Mouse (Mus musculus) urinary bladder, postnatal 14 days (tissue): ENCODE data around the gene St3gal2.
"Not testable (repeated sequence)": the region's sequence is repeated elsewhere in the genome, so short reads cannot be mapped to it uniquely, and the experiment has no call there.

Source experiments
- DNase-seq: peaks from one replicate; pipeline ENCODE4 v3.0.0; 2021; ENCODE audit warnings: low spot score

St3gal2 gene

DNA sequence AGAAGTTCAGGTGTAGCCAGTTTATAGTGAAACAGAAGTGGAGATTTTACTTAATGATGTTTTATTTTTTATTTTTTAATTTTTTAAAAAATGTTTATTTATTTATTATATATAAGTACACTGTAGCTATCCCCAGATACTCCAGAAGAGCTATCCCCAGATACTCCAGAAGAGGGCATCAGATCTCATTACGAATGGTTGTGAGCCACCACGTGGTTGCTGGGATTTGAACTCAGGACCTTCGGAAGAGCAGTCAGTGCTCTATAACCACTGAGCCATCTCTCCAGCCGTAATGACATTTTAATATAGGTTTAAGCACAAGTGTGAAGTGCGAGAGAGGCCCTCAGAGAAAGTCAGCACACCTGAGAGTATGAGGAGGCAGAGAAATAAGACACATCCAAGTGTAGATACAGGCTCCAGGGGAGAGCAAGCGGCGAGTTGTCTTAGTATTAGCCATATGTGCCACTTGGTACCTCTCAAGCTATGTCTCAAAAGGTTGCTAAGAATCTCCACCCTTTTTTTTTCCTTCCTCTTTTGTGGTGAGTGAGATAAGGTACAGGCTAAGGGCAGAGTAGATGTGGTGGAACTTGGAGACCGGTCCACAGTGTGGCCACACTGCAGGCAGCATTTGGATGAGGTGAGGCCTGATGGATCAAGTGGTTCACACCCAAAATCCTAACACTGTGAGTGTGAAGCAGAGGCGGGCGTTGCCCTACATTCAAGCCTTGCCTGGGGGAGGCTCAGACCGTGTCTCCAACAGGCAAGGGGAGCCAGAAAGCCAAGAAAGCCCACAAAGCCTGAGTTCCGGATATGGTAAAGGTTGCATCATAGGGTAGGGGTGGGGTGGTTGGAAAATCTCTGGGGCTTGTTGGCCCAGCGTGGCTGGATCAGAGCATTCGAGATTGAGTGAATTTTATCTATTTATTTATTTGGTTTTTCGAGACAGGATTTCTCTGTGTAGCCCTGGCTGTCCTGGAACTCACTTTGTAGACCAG, 7.8 kb upstream of the St3gal2 start:
- DNase-seq, result no peak

DNA sequence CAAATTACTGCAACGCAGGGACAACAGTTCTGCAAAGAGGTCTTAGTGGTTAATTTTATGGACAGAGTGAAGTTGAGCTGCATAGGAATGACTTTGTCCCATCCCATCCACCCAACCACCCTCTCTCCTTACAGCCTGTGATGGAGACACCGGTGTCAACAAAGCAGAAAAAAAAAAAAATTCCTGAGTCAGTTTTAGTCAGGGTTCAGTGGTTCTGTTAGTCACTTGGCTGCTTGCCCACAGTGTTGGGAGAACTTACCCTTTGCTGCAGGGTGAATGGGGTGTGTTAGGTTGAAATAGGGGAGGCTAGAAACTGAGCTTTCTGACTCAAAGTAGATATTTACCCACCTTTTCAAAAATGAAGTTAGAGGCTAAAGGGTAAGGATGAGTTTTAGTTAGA, 2.3 kb upstream of the St3gal2 start:
- DNase-seq, result peak; percentile 76

- no peak for DNase-seq
Observed at GRCm38 (mm10) chr8:110918027-110918426, 1.7 kb upstream of the St3gal2 start.

GRCm38 (mm10) chr8:110918460-110918859, 1.3 kb upstream of the St3gal2 start:
- DNase-seq, result no peak

DNA sequence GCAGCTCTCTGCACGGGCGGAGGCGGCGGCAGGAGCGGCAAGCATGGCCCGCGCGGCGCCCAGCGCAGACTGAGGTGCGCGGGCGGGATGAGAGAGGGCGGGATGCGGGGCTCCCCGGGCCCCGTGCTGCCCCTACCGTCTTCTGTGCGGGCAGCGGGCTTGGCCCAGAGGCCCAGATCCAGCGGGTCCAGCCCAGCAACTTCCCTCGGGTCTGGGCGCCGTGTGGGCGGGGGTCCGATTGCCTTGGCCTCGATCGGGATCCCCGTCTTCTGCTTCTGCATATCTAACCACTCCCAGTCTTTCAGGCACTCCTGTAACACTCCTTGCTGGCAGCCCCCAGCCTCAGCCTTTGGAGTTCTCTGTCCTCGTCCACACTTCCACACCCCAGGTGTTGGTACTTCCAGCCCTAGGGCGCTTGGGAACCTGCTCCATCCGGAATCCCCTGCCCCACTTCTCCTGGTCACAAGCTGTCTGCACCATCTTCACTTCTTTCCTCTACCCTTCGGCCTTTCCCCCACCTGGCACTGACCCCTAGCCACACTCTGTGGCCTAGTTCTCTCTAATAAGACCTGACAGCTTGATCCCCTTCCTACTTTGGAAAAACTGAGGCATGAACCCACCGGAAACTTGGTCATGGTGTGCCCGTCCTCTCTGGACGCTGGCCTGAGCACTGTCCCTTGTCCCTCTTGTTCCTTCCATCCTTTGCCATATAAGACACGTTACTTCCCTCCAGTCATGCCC, 480 bp downstream of the St3gal2 start:
- DNase-seq, result peak; percentile 29

GRCm38 (mm10) chr8:110920773-110921277, 1.1 kb downstream of the St3gal2 start:
- DNase-seq, result no peak

DNA sequence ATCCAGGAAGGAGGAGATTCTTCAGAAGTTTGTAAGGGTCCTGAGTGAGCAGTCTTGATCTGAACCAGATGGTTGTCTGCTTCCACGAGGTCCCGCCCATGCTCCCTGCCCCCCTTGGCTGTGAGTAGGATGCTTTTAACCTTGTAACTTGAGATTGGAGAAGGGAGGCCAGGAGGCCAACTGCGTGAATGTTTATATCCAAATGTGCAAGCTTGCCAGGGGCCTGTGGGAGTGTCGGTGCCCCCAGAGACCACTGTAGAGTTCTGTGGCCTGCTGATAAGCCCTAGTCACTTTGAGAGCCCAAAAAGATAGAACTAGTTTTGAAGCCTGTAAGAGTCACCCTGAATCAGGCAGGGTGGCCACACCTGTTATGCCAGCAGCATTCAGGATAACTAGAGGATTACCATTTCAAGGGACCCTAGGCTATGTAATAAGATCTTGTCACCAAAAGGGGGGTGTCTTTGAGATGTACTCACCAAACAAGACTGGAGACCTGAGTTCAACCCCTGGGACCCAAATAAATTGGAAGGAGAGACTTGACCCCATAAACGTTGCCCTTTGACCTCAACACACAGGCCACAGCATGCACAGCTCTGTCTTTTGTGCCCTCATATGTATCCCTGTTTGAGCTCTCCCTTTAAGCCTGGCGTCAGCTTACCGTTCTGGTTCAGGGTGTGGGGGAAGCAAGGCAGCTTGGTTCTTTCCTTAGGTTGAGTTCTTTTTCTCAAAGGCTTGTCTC, 1.9 kb downstream of the St3gal2 start:
- DNase-seq, result peak; percentile 51

DNA sequence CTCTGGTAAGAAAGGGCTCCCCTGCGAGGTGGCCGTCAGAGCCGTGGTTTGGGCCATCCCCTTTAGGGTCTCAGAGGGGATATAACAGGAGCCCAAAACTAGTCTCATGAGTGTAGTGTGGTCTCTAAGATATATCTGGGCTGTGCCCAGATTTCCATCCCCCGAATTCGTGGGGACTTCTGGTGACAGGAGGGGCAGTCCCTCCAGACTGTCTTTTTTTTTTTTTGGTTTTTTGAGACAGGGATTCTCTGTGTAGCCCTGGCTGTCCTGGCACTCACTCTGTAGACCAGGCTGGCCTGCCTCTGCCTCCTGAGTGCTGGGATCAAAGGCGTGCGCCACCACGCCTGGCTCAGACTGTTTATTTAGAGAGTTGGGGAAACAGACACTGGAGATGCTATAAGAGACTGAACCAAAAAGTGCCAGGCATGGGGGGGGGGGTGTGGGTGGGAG, 6.0 kb downstream of the St3gal2 start:
- no peak for DNase-seq

DNA sequence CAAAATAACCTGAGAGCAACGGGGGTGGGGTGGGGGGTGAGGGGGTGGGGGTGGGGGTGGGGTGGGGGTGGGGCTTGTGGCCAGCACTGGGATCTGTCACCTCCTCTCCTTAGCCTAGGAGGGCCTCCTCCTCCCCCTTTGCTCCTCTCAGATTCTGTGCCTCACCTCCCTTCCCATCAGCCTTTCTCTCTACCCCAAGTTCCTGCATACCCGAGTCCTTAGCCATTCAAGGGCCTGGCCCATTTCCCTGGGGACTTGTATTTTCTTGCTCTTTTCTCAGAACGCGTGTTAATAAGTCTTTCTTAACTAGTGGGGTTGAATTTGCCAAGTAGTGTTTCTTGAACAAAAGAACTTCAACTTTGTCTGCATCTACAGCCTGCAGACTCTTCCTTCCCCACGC, 7.0 kb downstream of the St3gal2 start:
- DNase-seq, result no peak

- DNase-seq, result no peak
Observed at GRCm38 (mm10) chr8:110928435-110928834, 8.7 kb downstream of the St3gal2 start.

DNA sequence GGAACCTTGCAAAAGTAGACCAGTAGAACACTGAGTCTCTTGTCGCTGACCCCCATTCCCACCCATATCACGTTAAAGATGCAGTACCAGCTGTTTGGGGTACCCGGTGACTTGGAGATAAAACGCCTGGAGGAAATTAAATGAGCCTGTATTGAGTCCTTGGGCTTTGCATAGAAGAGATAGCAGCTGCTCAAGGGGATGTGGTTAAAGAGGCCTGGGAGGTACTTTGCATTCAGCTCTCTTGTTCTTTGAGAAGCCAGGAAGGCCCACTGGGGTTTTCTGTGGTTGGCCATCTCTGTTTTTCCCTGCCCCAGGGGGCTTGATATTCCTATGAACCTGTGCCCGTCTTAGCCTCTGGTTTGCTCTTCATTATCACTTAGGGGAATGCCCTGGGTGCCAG, 9.3 kb downstream of the St3gal2 start:
- no peak for DNase-seq

DNA sequence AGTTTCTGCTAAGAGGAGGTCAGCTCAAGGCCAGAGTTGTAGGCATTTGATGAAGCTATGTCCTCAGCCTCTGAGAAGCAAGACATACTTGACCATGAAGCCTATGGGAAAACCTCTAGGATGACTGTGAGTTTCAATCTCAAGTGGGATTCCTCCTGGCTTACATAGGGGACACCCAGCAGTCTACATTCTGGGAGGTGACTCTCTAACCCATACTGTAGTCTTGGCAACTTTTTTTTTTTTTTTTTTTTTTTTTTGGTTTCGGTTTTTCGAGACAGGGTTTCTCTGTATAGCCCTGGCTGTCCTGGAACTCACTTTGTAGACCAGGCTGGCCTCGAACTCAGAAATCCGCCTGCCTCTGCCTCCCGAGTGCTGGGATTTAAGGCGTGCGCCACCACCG, 9.9 kb downstream of the St3gal2 start:
- not testable (repeated sequence) for DNase-seq

- DNase-seq, result peak; percentile 56
Observed at GRCm38 (mm10) chr8:110931176-110931939, 11.6 kb downstream of the St3gal2 start.

GRCm38 (mm10) chr8:110932444-110932843, 12.7 kb downstream of the St3gal2 start:
- DNase-seq, result no peak

DNA sequence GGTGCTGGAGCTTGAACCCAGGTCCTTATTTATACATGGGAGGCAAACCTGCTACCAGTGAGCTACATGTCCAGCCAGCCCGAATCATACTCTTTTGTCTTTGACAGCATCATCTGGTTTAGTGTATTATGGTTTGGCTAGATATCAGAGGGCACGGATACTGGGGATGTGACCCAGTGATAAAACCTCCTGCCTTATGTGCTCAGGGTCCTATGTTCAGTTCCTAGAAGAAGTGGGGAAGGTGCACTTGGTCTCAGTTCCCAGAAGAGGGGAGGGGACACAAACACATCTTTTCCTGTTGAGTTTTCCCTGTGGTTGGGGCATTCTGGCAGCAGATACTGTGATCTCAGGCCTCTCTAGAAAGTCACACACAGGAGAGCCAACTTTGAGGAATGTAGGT, 13.6 kb downstream of the St3gal2 start:
- no peak for DNase-seq

- no peak for DNase-seq
Observed at GRCm38 (mm10) chr8:110936217-110936616, 16.5 kb downstream of the St3gal2 start.

GRCm38 (mm10) chr8:110938882-110939589, 19.3 kb downstream of the St3gal2 start:
- peak; percentile 33 for DNase-seq

DNA sequence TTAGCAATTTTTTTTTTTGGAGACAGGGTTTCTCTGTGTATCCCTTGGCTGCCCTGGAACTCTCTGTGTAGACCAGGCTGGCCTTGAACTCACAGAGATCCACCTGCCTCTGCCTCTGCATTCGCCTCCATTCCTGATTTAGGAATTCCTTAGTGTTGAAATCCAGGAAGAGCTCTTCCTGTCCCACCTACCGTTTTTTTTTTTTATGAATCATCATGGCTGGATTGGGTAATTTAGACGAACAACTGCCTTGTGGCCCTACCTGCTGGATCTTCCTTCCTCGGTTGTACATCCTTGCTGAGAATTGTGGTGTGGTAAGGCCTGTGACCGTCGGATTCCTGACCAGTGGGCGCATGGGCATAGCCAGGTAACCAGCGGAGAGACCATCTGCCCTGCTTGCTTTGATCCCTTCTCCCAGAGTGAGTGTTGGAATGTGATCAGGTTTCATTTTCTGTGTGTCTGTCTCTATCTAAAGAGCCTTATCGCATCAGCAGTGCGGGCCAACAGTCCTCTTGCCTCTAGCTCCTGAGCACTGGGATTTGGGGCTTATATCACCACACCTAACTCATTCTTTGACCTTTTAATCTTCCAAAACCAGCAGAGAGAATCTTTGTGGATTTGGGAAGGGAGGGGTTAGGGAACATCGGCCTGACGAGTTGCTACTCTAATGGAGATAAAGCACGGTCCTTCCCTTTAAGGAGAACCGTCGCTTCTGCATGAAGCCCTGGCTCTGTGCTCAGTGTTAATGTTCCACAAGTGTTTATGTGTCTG, 21.1 kb downstream of the St3gal2 start:
- no peak for DNase-seq

GRCm38 (mm10) chr8:110941453-110941948, 21.8 kb downstream of the St3gal2 start:
- DNase-seq, result peak; percentile 90
